Mouse (Mus musculus) kidney, adult 11 months (tissue): ENCODE measurements around the gene Elmo2.

Experiments
- DNase-seq: peaks from one replicate; pipeline ENCODE4 v3.0.0; 2022

Gene Elmo2

DNA sequence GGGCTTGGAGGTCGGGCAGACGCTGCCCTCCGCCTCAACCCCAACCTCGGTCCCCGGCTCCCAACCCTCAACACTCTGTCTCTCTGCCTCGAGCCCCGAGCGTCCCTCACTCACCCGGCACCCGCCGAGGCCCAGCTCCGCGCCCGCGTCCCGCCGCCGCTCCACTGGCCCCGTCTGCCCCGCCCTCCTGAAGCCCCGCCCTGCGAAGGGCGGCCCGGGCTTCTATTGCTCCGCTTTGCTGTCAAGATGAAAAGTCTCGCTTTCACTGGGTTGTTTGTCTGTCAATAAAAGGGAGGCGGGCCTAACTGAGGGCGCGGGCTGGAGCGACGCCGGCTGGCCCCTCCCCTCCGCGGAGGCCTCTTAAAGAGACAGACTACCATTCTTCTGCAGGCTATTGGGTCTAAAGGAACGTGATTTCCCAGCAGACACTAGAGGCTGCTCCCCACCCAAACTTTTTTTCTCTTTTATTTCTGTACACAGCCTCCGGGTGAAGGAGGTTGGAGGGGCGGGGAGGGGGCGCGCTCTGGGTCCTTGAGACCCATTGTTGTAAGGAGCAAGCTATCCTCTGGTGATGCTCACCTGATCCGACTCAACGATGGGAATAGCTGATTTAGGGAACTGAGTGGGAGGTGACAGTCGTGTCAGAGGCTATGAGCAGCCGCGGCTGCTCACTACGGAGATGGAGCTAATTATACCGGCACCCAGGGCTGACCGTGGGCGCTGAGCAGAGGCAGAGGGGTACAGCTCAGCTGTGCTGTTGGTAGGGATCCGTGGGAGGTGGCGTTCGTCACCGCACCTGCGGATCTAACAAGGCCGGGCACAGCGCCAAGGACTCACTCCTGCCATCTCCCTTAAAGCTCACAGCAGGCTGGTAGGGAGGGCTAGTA, at the start of gene Elmo2:
Gene Elmo2 (minus strand): TSS at position 176 of the 887 bp plus-strand sequence.
- peak; percentile 99 for DNase-seq

DNA sequence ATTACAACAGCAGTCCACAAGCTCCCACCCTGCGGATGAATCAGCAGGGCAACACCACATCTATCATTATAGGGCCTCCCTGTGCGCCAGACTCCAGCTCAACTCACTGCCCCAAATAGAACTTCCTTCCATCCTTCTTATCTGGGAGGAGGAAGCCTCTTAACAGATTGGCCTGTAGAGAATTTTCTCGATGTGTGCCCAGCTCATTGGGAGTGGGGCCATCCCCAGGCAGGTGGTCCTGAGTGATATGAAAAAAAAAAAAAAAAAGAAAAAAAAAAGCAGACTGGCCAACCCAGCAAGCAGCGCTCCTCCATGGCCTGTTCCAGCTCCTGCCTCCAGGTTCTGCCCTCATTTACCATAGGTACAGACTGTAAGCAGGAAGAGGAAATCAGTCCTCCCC, 49.7 kb upstream of the Elmo2 start:
- no peak for DNase-seq

DNA sequence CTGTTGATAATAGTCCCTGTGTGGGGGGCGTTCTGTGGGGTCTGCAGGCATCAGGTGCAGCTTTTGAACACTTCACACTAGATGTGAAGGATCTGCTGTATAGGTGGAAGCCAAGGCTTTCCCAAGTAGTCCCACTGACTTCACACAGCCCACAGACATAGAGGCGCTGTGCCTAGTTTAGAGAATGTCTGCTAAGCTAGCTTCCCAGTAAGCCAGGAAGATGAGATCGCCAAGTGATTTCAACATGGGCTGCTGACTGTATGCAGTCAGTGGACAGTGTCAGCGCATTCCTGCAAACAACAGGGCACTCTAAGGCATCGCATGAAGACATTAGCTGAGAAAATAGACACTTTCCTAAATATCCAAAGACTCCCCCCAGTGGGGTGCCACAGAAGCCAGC, 49.2 kb upstream of the Elmo2 start:
- no peak for DNase-seq

DNA sequence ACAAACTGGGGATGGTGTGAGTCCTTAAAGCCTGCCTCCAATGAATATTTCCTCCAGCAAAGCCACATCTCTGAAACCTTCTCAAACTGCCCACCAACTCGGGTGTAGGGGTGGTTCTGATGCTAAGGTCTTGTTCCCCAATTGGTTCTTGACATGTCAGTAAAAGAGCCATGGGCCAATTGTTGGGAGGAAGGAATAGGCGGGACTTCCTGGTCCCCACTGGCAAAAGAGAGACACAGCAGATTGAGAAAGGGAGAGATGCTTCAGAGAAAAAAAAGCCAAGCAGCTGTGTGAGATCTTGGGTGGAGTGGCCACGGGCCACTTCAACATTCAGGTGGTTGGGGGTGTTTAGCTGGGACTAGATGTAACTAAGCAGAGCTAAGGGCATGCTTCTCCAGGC, 44.8 kb upstream of the Elmo2 start:
- DNase-seq: no peak

DNA sequence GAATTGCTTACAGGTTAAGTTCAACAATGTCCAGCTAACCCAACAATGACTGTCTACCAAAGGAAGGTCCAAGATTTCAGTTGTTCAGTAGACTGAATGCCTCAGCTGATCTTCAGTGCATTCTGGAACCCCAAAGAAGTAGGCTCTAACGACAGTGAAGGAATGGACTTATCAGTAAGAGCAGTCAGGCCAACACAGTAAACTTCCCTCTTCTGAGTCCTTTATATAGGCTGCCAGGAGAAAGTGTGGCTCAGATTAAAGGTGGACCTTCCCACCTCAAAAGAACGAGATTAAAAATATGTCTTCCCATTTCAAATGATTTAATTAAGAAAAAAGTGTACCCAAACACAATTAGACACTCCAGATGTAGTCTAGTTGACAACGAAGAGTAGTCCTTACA, 44.1 kb upstream of the Elmo2 start:
- DNase-seq: no peak

DNA sequence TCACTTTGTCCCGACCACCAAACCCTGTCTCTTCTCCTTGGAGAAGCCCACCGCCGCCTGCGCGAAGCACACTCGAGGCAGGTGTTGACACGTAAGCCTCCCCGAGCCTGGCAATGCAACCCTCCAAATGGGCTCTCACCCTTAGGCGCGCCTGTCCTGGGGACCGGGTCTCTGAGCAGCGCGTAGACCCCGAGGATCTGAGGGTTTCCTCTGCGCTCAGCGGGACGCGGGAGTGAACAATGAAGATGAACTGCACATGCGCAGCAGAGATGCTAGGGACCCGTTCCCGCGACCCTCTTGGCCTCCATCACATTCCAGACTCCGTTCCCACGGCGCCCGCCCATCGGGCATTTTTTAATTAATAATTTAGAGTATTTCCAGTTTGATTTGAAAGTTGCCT, 42.2 kb upstream of the Elmo2 start, which contains the start of gene Zfp663:
Gene Zfp663 (minus strand): TSS at position 234 of the 400 bp plus-strand sequence.
- DNase-seq: no peak

DNA sequence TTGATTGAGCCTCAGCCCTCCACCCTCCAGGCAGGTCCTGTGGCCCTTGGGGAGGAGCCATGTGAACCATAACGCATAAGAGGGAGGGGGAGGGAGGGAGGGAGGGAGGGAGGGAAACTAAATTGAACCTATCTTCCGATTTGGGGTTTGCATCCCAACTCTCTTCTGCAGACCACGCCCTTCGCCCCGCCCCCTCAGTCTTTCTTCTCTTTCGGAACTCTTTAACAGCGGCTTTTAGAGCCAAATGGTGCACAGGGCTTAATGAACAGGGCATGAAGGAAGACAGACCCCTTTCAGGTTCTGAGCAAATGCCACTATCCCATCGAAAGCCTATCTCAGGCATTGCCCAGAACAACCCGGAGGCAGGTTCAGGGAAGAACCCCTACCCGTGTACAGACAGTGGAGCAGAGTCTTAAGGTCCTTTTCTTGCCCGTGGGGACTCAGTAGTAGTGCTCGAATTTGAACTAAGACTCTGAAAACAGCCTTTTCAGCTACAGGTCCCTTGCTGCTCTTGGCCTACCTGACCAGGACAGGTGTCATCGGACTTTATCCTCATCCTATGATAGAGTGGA, 41.7 kb upstream of the Elmo2 start:
- DNase-seq: no peak

DNA sequence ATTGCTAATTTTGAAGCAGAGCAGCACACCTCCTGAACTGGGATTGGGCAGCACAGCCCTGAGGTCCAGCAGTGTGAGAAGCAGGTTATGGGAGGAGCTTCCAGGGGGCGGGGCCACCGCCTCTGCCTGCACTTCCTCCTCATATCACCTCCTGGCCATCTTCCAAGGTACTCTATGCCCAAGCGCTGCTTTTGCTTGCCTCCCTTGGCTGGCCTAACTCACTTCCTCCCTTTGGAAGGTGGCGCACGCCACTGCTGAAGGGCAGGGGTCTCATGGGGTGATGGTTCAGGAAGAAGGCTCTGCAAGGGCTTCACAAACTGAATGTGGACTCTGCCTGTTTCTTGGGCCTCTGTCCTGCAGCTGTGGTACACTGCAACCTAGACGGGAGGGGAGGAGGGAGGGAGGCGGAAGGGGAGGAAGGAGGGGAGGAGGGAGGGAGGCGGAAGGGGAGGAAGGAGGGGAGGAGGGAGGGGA, 40.8 kb upstream of the Elmo2 start:
- DNase-seq: peak; percentile 78

DNA sequence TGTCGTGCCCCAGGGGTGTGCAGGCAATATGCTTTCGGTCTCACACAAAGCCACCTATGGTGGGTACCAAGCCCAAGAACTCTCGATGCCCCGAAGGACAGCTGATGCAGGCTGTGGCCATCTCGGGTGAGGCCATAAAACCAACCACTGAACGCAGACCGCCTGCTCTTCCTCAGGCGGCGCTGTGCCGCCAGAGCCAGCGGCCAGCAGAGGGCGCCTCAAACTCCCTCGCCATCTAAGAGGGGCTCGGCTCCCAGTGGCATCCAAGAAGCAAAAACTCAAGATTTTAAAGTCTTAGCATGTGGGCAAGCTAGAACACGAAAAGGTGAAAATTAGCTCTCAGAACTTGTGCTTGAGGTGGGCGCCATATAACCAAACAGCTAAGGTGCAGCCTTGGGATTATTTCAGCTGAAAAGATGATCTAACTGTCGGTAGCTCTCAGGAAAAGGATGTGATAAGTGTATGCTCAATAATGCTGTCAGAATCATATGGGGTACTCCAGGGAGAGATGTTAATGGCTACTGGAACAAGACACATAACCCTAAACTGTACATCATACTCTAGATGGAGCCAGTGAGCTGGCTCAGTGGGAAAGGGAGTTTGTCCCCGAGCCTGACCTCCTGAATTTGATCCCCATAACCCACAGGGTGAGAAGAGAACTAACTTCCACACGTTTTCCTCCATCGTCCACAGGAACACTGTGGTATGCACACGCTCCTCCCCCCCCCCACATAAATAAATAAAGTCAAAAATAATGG, 38.2 kb upstream of the Elmo2 start:
- DNase-seq: no peak

DNA sequence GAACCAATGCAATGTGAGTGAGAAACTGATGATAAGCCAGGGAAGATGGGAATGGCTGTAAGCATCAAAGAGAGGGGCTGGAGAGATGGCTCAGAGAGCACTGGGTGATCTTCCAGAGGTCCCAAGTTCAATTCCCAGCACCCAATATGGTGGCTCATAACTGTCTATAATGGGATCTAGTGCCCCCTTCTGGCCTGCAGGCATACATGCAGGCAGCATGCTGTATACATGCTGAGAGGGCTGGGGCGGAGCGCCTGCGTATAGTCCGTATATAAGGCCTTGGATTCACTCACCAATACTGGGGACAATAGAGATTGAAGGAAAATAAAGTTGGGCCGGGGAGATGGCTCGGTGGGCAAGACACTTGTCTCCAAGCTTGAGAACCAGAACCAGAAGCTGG, 37.0 kb upstream of the Elmo2 start:
- no peak for DNase-seq

DNA sequence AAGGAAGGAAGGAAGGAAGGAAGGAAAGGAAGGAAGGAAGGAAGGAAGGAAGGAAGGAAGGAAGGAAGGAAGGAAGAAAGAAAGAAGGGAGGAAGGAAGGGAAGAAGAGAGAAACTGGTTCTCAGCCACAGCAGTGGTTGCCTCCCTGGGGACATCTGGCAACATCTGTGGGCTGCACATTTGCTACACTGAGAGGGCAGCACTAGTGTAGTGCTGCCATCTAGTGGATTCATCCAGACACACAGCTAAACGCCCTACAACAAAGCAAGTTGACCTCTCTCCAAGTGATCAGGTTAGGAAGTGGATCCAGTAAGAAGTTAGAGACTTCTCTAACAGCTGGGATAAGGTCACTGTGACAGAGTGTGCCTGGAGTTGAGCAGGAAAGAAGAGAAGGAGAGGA, 34.6 kb upstream of the Elmo2 start:
- peak; percentile 26 for DNase-seq

DNA sequence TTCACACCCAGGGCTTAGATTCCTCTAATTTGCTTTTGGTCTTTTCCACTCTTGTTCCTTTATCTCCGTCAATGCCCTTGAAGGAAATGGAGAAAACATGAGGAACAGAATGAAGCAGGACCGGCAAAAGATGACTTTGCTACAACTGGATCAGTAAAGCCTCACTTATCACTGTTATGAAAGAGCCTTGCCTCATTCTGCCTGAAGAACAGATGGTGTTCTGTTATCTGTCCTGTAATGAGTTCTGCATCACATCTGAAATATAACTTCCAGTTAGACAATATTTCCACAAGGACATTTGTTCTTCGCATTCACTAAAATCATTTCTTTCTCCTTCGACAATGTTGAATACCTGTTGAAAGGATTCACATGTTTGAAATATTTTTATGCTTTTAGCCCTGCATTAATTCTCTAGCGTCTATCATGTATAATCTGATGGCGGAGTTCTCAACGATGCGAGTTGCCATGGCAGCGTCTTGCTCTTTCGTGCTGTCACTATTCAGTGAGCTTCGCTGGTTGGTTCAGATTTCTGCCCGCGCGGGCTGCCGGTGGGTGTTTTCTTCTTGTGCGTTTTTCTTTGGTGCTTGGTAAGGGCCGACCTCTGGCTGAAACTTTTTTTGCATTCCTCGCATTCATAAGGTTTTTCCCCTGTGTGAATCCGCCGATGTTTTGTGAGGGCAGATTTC, 25.7 kb upstream of the Elmo2 start:
- no peak for DNase-seq

DNA sequence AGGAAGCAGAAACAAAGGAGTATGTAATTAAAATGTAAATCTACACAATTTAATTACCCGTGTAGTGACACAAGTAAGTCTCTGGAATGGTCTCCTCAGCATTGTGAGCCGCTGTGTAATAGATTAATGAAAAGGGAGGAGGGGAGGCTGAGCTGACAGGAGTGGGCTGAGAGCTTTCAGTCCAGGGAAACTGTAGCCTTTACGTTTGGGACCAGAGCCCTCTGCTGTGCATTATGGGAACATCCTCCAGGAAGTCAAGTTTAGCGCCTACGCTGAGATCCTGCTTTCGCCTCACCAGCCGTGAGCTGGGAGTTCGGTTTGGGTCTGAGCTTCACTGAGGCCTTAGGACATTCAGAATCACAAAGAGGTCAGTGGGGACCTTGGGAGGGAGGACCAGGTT, 23.2 kb upstream of the Elmo2 start:
- DNase-seq: no peak

DNA sequence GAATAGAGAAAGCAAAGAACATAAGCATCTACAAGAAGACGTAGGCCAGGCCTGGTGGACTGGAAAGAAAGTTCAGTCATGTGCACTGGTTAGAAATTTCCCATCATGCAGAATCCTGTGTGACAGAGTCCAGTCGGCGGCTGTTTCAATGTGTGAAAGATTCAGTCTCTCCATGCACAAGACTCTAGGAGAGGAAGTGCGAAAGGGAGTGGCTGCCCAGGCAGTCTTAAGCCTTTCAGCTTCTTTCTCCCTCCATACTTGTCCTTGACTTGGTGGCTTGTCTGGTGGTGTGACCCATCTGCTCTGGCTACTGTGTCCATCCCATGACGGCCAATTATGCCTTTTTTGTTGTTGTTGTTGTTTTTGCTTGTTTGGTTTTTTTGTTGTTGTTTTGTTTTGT, 19.9 kb upstream of the Elmo2 start:
- DNase-seq: no peak

DNA sequence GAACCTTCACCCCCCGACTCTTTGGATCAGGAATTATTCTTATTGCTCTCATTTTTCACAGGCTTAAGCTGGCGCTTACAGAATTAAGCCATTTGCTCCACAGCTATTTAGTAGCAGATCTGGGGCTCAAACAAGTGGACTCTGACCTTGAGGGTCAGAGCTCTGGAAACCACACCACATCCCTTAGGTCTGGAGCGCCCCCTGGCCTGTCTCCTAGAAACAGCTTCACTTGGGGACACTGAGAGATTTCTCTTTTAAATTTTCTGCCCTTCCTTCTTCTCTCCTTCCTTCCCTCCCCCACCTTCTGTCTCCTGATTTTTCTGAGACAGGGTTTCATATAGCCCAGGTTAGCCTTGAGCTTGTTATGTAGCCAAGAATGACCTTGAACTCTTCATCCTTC, 10.9 kb upstream of the Elmo2 start:
- peak; percentile 56 for DNase-seq

DNA sequence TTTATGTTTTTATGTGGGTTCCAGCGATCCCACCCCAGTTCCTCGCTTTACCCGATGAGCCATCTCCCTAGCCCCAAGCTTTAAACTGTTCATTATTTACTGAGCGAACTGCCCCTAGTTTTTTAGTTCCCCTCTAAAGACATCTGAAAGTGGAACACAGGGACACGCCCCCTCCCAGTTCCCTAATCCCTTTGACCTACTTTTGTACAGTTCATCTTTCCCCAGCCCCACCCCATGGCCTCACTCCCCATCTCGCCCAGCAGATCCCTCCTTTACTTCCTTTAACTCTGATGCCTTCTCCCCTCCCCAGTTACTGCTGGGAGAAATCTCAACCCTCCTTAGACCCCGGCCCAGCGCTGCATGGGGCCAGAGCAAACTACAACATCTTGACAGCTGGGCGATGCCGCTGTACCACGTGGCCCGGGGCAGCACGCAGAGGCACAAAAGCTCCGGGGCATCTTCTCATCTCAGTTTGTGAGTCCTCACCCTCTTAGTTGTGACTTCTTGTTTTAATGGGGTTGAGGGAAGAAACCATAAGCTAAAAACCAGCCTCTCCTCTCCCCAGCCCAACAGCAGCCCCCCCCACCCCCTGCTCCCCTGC, 6.4 kb upstream of the Elmo2 start:
- DNase-seq: no peak

DNA sequence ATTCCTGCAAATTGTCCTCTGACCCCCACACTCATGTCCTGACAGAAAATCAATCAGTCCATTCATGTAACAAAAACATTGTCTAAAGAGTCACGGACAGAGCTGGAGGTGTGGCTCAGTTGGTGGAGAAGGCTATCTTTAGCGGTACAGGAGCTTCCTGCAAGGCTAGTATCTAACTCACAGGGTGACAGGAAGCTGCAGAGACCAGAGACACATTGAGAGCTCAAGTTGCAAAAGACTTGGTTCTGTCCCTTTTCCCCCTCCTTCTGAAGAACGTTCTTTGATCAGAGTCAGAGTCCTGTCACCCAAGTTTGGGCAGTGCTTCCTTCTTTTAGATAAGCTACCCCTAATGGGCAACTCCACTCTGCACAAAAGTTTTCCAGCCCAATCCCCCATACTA, 3.4 kb upstream of the Elmo2 start:
- DNase-seq: no peak

DNA sequence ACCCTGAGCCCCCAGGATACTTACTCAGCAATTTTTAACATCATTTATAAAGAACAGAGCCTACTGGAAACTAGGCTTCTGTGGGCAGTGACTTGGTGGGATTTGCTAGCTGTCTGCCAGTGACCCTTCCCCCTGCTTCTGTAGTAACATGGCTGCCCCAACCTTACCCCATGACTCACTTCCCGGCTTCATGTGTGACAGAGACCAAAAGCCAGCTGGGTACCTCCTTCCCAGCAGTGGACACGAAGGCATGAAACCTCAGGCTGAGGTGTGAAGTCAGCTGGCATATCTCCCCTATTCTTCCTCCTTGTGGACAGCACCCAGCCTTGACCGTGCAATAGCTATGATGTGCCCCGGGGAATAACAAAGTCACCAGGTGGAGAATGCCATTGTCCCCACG, 2.5 kb upstream of the Elmo2 start:
- no peak for DNase-seq

DNA sequence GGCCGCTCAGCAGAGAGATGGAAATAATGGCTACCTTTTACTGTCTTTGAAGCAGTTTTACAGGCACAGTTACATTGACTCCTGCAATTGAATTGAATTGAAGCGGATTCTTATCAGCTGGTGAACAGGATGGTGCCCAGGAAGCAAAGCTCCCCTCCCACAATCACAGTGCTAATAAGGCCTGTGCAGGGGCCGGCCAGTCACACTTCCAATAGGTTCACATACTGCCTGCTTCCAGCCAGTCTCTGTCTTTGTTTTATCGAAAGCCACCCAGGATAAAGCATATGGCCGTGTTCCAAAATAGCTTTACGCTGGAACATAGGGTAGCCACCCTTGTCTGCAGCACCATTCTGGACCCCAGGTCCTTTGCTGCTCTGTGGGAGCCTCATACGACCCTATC, 1.1 kb upstream of the Elmo2 start:
- DNase-seq: no peak

DNA sequence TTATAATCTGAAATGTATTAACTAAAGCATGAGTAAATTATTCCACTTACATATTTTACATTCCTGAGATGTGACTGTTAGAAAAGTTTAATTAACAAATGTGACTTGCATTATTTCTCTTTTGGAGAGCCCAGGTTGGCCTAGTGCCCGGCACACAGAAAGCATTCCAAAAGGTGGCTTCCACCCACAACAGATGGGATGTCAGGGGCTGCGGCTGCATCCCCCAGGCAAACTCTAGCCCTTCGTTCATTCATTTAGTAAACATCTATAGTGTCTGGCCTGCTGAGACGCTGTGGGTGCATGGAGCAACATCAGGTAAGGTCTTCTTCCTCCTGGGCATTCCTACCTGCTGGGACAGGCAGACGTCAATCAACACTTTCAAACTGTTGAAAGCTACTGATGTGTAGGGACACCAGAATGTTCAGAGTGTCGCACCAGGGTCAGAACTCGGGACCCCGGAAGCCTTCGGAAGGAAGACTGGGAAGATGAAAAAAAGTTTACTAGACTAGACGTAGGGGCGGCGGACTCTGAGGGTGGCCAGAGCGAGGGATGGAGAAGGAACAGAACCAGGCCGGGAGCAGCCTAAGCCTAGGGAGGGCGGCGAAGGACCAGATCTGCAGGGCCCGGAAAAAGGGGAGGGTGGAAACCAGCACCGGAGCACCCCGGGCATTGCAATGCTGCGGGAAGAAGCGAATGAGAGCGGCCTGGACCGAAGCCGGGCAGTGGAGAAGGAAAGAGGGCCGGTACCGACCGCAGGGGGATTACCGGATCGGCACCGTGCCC, 567 bp downstream of the Elmo2 start:
- no peak for DNase-seq

DNA sequence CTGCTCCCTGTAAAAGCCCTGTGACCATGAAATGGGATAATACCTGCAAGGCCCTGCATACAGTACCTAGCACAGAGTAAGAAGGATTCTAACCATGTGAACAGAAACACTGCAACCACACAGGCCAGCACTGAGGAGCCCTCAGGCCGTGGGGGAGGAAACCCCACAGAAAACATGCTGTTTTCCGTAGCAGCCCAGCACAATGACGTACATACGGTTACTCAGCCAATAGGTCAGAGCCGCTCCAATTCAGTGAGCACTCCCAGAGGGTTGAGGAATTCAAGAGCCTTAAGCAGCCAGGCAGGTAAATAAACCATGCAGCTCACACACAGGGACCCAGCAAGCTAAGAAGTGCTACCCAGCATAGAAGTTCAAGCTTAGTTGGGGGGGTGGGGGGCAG, 2.4 kb downstream of the Elmo2 start:
- DNase-seq: peak; percentile 48

DNA sequence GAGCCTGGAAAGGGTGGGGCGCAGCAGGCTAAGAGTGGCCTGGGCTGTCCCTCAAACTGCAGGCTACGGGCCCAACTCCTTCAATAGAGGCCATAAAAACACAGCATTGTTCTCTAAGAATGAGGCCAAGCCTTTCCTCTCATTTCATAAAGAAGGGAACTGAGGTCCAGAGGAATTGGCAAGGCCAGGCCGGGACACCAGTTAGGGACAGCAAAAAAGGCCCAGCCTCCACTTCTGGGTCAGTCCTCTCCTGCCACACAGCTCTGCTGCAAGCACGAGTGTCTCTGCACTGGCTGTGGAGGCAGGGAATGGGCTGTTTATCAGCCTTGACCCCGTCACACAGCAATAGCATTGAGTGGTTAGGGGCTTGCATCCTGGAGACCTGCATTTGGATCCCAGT, 2.8 kb downstream of the Elmo2 start:
- DNase-seq: no peak
